Mouse (Mus musculus) kidney, adult 18-20 months (tissue): Measurements from ENCODE around the gene Map1b.

Experiments
- DNase-seq: peaks from one replicate; pipeline ENCODE4 v3.0.0; 2021

Gene Map1b

GRCm38 (mm10) chr13:99444880-99445279, 71.5 kb downstream of the Map1b start:
- DNase-seq, result no peak

GRCm38 (mm10) chr13:99444431-99444871, 71.9 kb downstream of the Map1b start:
- DNase-seq, result no peak

- DNase-seq, result no peak
These were observed 72.7 kb downstream of the Map1b start for GRCm38 (mm10) chr13:99443484-99444175.

DNA sequence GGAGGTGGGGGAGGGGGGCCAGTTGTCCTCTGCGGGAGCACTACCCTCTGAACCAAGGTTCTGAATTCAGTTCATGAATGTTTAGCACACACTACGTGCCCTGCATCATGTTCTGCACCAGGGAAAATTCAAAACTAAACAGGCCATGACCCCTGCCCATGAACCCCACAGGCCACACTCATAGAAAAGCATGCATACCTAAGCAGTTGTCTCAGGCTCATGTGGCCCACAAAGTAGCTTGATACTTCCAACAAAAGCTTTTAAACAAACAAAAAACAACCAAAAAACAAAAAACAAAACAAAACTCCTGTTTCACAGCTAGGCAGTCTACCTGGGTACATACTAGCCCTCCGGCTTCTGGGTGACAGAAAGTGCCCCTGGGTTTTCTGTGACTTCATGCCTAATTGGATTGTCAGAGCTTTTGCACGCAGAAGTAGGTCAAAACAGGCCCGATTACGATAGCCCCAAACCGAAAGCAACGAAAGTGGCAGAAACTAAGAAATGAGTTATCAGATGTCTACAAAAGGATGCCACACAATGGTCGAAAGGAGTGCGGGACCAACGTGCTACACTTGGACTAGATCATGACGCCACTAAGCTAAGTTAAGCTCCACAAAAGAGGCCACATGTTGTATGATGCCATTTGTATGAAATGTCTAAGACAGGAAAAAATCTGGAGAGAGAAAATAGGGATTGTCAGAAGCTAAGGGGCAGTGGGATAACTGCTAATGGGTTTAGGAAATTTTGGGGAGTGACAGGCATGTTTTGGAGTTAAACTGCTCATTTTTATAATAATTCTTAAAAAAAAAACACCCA, 73.7 kb downstream of the Map1b start:
- no peak for DNase-seq

GRCm38 (mm10) chr13:99441700-99442433, 74.5 kb downstream of the Map1b start:
- DNase-seq, result no peak

GRCm38 (mm10) chr13:99440228-99440627, 76.1 kb downstream of the Map1b start:
- no peak for DNase-seq

DNA sequence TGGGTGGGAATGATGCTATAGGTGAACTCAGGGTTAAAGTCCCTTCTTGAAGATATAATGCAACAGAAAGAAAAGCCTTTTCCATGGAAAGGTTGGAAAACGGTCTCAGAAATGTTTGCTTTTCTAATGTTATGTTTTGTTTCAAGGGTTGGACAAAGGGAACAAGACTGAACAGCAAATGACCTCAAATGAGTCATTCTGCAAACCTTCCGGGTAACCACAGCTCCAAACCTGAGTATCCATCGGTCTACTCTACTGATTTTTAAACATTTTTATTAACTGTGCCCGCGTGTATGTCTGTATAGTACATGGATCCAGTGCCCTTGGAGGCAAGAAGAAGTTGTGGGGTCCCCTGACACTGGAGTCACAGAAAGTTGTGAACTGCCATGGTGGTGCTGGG, 77.0 kb downstream of the Map1b start:
- DNase-seq, result no peak

GRCm38 (mm10) chr13:99437051-99437450, 79.3 kb downstream of the Map1b start:
- no peak for DNase-seq

GRCm38 (mm10) chr13:99434494-99434893, 81.8 kb downstream of the Map1b start:
- DNase-seq, result no peak

- no peak for DNase-seq
These were observed 83.0 kb downstream of the Map1b start for GRCm38 (mm10) chr13:99433068-99434008.

GRCm38 (mm10) chr13:99423581-99423980, 92.8 kb downstream of the Map1b start:
- no peak for DNase-seq

GRCm38 (mm10) chr13:99416601-99417000, 99.7 kb downstream of the Map1b start:
- no peak for DNase-seq

- no peak for DNase-seq
These were observed 102.0 kb downstream of the Map1b start for GRCm38 (mm10) chr13:99414352-99414742.

- DNase-seq, result no peak
These were observed 102.6 kb downstream of the Map1b start for GRCm38 (mm10) chr13:99413481-99414351.

- peak; percentile 27 for DNase-seq
These were observed 103.8 kb downstream of the Map1b start for GRCm38 (mm10) chr13:99412477-99413080.

DNA sequence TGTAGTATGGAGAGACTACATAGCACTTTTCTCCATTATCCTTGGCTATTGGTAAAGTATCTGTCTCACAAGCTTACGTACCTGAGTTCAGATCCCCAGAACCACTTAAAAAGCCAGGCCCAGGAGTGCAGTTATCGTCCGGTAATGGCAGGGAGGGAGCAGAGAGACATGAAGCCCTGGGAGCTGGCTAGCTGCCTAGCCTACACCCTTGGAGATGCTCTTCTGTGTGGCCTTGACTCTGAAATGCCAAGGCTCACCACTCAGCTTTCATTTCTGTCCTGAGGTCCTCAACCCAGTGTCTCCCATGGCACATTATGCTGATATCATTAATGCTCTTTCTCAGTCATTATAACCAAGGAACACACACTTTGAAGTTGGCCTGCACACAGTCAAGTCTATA, 104.6 kb downstream of the Map1b start:
- DNase-seq, result no peak

DNA sequence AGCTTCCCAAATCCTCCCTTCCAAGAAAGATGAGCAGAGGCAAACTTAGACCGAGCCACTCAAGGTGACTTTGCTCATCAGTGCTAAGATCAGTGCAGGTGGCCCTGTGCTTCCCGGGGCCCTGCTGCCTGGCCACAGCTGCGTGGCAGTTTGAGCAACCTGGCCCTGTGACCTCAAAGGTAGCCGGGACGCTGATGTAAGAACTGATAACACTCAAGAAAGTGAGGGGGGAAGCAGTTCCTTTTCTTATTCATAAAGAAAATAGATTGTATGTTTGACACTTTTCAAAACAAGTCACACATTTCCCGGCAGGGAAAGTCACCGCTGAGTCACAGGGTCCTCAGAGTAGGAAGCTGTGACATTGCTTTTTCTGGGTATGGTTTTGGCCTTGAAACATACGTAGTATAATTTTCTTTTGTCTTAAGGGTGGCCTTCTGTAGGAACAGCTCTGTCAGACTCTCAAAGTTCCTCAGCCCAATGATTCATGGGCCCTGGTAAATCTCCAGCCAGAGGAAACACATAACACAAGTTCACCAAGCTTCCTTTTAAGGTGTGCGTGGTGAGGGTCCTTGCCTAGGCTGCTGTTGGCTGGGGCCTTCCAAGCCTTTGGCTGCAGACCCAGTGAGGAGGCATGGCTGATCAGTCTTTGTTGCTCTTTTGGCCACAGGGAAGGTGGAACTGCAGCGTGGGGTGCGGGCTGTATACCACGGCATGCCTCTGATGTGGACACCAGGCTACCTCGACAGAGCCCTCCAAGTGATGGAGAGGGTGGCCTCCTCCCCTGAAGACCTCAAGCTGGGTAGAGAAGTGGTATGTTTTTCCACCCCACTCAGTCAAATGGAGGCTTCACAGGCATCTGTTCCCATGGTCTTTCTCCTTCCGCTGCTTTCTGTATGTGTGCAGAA, 105.5 kb downstream of the Map1b start:
- DNase-seq, result no peak

DNA sequence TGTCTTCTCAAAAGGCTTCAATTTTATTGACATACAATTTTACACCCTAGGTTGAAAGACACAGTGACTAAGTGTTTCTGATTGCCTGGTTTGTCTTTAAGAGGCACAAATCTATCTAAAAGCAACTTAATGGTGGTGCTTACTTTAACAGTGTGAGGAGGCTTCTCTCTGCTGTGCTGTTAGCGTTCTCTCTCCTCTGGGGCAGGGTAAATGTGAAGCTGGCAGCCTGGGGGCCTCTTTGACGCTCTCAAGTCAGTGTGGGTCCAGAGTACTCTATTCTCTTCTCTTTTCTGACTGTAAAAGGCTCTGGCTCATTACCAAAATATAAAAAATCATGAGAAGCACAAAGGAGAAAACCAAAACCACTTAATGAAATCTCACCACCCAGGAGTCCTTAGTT, 107.1 kb downstream of the Map1b start:
- DNase-seq, result no peak

DNA sequence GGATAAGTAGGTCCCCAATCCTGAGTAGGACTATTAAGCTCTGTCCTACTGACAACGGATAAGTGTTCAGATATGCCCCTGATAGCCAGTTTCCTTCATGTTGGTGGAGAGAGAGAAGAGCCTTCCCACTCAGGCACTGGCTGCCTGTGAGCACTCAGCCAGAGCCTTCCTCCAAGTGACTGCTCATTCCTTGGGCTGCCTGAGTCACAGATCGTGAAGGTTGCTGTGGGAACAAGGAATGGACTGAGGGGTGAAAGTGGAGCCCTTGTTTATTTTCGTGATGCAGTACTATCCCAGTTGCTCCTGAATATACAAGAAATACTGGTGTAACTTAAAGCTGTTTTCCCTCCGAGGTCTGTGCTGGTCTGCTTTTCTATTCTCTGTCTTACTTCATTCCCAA, 117.0 kb downstream of the Map1b start:
- DNase-seq, result no peak

DNA sequence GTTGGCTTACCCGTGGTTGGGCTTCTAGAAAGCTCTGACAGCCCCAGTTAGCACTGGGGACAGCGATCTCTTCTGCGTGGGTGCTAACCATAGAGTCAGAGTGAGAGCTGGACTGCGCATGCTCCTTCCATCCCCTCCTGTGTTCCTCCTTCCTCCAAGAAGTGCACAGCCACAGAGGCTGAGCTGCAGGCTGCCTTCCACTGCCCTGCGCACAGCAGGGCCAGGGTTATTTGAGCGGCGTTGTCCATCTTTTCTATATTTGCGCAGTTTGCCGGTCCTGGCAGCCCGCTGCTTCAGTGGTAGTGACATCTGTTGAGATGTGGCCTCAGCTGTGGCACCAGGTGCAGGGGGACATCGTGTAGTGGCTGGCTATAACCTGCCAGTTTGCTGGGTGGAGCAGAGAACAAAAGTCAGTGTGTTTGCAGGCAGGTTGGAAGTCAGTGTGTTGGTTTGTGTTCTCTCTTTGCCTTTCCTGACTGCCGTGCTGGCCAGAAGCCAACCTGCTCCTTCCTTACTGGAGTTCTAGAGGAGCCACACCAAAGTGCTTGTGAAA, 118.1 kb downstream of the Map1b start:
- peak; percentile 38 for DNase-seq
